Mouse (Mus musculus) cortical plate, adult 2 months (tissue): ENCODE measurements at regions not wholly inside any gene's neighbourhood (a gene's known extent, or its start where the extent isn't known, plus 50 kb on each side); places are given as distances from the start of the nearest gene placed in this dataset.

Experiments used
- CTCF ChIP-seq: fragments of 200-500 bp; IDR thresholded peaks from 2 replicates; pipeline ENCODE4 v1.5.1; 2011; ENCODE audit warnings: mild to moderate bottlenecking, control low read depth, low read length; ENCODE audit not compliant: insufficient read depth; ENCODE audit errors: extremely low read depth
- POLR2A ChIP-seq: fragments of 200-500 bp; IDR thresholded peaks from 2 replicates; pipeline ENCODE4 v1.6.1; 2011; ENCODE audit warnings: mild to moderate bottlenecking, low read length, control low read depth; ENCODE audit not compliant: insufficient read depth; ENCODE audit errors: extremely low read depth

DNA sequence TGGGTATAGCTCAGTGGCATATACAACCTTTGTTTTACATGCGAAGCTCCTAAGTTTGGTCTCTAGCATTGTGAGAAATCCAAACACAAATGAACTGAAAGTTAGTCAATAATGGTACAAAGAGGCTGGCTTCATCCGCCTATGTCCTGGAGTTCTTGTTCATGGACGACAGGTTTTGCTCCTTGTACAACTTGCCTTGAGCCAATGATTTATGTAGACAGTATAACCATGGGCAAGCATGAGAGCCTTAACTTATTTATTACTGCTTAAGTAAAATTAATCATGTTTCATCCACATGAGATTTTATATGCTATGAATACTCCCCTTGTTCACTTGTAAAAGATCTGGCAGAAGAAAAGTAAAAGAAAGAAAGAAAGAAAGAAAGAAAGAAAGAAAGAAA lies 205.7 kb upstream of the Tet2 start:
- TF ChIP-seq CTCF (no peak), POLR2A (no peak)
